Mouse (Mus musculus) v-Abl transformed pro-B cells (cell line): ENCODE measurements around the gene Sphk1.

Experiments
- in situ Hi-C, 2 experiments: fragments of 400-800 bp; cut with MboI; formaldehyde crosslinking; loops; one replicate each; pipeline ENCODE4 v1.15.1; 2025; ENCODE audit not compliant: unreplicated experiment in 2 of 2

The Sphk1 gene

GRCm38 (mm10) chr11:116505573-116505972 lies 25.2 kb upstream of the Sphk1 start:
- in situ Hi-C loops = loop anchor here (10.0 to 25.0 kb wide), 4 partner anchors 299 to 1168 kb away; partner anchors contain the start of gene Otop3 (in 1 of the 2)

- in situ Hi-C loops = loop anchor here (10.0 to 25.0 kb wide), 4 partner anchors 298 to 1169 kb away; partner anchors contain the start of gene Otop3 (in 1 of the 2)
Measured at GRCm38 (mm10) chr11:116506151-116506875, 24.4 kb upstream of the Sphk1 start.

- in situ Hi-C loops = loop anchor here (10.0 to 25.0 kb wide), 4 partner anchors 296 to 1171 kb away; partner anchors contain the start of gene Otop3 (in 1 of the 2)
Measured at GRCm38 (mm10) chr11:116508689-116509088, 22.0 kb upstream of the Sphk1 start.

GRCm38 (mm10) chr11:116511301-116511868 lies 19.3 kb upstream of the Sphk1 start:
- in situ Hi-C loops = loop anchor here (25.0 kb wide), 3 partner anchors 301 to 1174 kb away; partner anchors contain the start of gene Otop3 (in 1 of the 2)

- in situ Hi-C loops = loop anchor here (25.0 kb wide), 3 partner anchors 300 to 1175 kb away; partner anchors contain the start of gene Otop3 (in 1 of the 2)
Measured at GRCm38 (mm10) chr11:116512154-116512553, 18.6 kb upstream of the Sphk1 start.

GRCm38 (mm10) chr11:116512987-116513386 lies 17.7 kb upstream of the Sphk1 start:
- in situ Hi-C loops = loop anchor here (25.0 kb wide), 3 partner anchors 299 to 1176 kb away; partner anchors contain the start of gene Otop3 (in 1 of the 2)

- in situ Hi-C loops = loop anchor here (25.0 kb wide), 3 partner anchors 299 to 1176 kb away; partner anchors contain the start of gene Otop3 (in 1 of the 2)
Measured at GRCm38 (mm10) chr11:116513531-116514038, 17.1 kb upstream of the Sphk1 start.

GRCm38 (mm10) chr11:116515330-116516020 lies 15.2 kb upstream of the Sphk1 start:
- in situ Hi-C loops = loop anchor here (25.0 kb wide), 3 partner anchors 297 to 1178 kb away; partner anchors contain the start of gene Otop3 (in 1 of the 2)

- in situ Hi-C loops = loop anchor here (25.0 kb wide), 3 partner anchors 294 to 1181 kb away; partner anchors contain the start of gene Otop3 (in 1 of the 2)
Measured at GRCm38 (mm10) chr11:116518482-116518881, 12.2 kb upstream of the Sphk1 start.

GRCm38 (mm10) chr11:116521143-116521542 lies 9.6 kb upstream of the Sphk1 start:
- in situ Hi-C loops = loop anchor here (25.0 kb wide), 3 partner anchors 291 to 1184 kb away; partner anchors contain the start of gene Otop3 (in 1 of the 2)

- in situ Hi-C loops = loop anchor here (25.0 kb wide), 3 partner anchors 290 to 1185 kb away; partner anchors contain the start of gene Otop3 (in 1 of the 2)
Measured at GRCm38 (mm10) chr11:116522046-116522445, 8.7 kb upstream of the Sphk1 start.

- in situ Hi-C loops = loop anchor here (25.0 kb wide), 3 partner anchors 289 to 1186 kb away; partner anchors contain the start of gene Otop3 (in 1 of the 2)
Measured at GRCm38 (mm10) chr11:116522886-116523698, 7.6 kb upstream of the Sphk1 start.

- in situ Hi-C loops = loop anchor here (25.0 kb wide), 3 partner anchors 289 to 1186 kb away; partner anchors contain the start of gene Otop3 (in 1 of the 2)
Measured at GRCm38 (mm10) chr11:116523699-116524189, 7.0 kb upstream of the Sphk1 start.

- in situ Hi-C loops = no loop called here
Measured at GRCm38 (mm10) chr11:116528636-116529320, 1.9 kb upstream of the Sphk1 start.

GRCm38 (mm10) chr11:116531371-116532191 lies 856 bp downstream of the Sphk1 start:
- in situ Hi-C loops = no loop called here

- in situ Hi-C loops = no loop called here
Measured at GRCm38 (mm10) chr11:116532262-116532809, 1.6 kb downstream of the Sphk1 start.

GRCm38 (mm10) chr11:116532810-116533338 lies 2.1 kb downstream of the Sphk1 start:
- in situ Hi-C loops = no loop called here
